In genomic region chrX:162759251-162760114, GRCm38 (mm10) we compare ENCODE assay signal across 8 mouse cellular contexts. TPM values are rescaled to one million over a fixed set of nuclear protein-coding genes. Genes with fewer than 3 reads are reported as not detected.
A peak's percentile ranks its signal among the peaks of the same experiment; 100 is the strongest.
DNase-seq lines count a peak whose midpoint lies in the region; ATAC-seq and TF ChIP-seq lines count a peak whose summit lies in the region.

No protein-coding gene starts in this region.

- peaks cover 4% of the 10 kb centered on the region; the same call in 1 of the 2 replicates for H3K36me3 ChIP-seq in intestine, embryonic 14.5 days (ENCODE audit: control insufficient read depth, insufficient read depth, low read length)
- H3K36me3 ChIP-seq in limb, embryonic 10.5 days: peaks cover 16% of the 10 kb centered on the region
- 0 out of 2 replicates have a peak, but pooled peaks cover 3% of the 10 kb centered on the region for H3K36me3 ChIP-seq in midbrain, embryonic 12.5 days
- H3K36me3 ChIP-seq in testis, adult 2 months (ENCODE audit: control insufficient read depth, insufficient read depth, low read length): no peaks in the 10 kb centered on the region

- H3K27me3 ChIP-seq in intestine, embryonic 14.5 days (replicated peaks; ENCODE audit: control insufficient read depth, insufficient read depth, low read length): no peaks in the 10 kb centered on the region
- peaks cover 43% of the 10 kb centered on the region for H3K27me3 ChIP-seq in limb, embryonic 10.5 days (ENCODE audit: low read depth, poor library complexity, severe bottlenecking)
- peaks cover 3% of the 10 kb centered on the region; the same call in 1 of the 2 replicates for H3K27me3 ChIP-seq in midbrain, embryonic 12.5 days
- no peaks in the 10 kb centered on the region for H3K27me3 ChIP-seq in testis, adult 2 months (ENCODE audit: control insufficient read depth, insufficient read depth, low read length)

- no peak; the same call in 1 of the 2 replicates for ATAC-seq in intestine, embryonic 14.5 days (replicated peaks; ENCODE audit: low FRiP score, low TSS enrichment, low read depth)
- no peak for ATAC-seq in midbrain, embryonic 12.5 days (ENCODE audit: low FRiP score, low read depth)

- H3K9ac ChIP-seq in intestine, embryonic 14.5 days (ENCODE audit: low read length): peak overlapping the region; percentile 35; the same call in 1 of the 2 replicates
- H3K9ac ChIP-seq in midbrain, embryonic 12.5 days (replicated peaks): peak overlapping the region; percentile 50

- no peak for TF ChIP-seq CTCF in bone marrow macrophage, adult 2 months (IDR thresholded peaks at IDR 0.05; ENCODE audit: low read depth, low read length)
- TF ChIP-seq CTCF in testis, adult 2 months (IDR thresholded peaks at IDR 0.05; ENCODE audit: control insufficient read depth, insufficient read depth, insufficient replicate concordance, low read depth, low read length): no peak

- WGBS in intestine, embryonic 14.5 days: 18% methylated on average over 25 of the region's 32 CpGs
- WGBS in limb, embryonic 10.5 days: 15% methylated on average over 32 of the region's 32 CpGs
- WGBS in midbrain, embryonic 12.5 days: 27% methylated on average over 24 of the region's 32 CpGs

- peak; percentile 23 for DNase-seq in adrenal gland, postnatal 14 days
- DNase-seq in adrenal gland, adult (ENCODE audit: inconsistent age in 2 of 2, low spot score in 1 of 2): no peak
- DNase-seq in forelimb bud, embryonic 11.5 days (ENCODE audit: low read depth, low spot score): peak; percentile 46
- peak; percentile 71 for DNase-seq in intestine, embryonic 14.5 days (ENCODE audit: low spot score)
- DNase-seq in limb, embryonic 10.5 days (ENCODE audit: low spot score): peak; percentile 51

- no peaks in the 10 kb centered on the region for H3K9me3 ChIP-seq in intestine, embryonic 14.5 days (ENCODE audit: control insufficient read depth, low read length)
- no peaks in the 10 kb centered on the region for H3K9me3 ChIP-seq in limb, embryonic 10.5 days (replicated peaks)
- H3K9me3 ChIP-seq in midbrain, embryonic 12.5 days: no peaks in the 10 kb centered on the region

- H3K27ac ChIP-seq in bone marrow macrophage, adult 2 months (ENCODE audit: insufficient read depth, low read depth, low read length): peak overlapping the region; percentile 91
- peak overlapping the region; percentile 97 for H3K27ac ChIP-seq in intestine, embryonic 14.5 days (ENCODE audit: low read depth)
- H3K27ac ChIP-seq in limb, embryonic 10.5 days: peak overlapping the region; percentile 92
- peak overlapping the region; percentile 90 for H3K27ac ChIP-seq in midbrain, embryonic 12.5 days (replicated peaks)
- peak overlapping the region; percentile 79 for H3K27ac ChIP-seq in testis, adult 2 months (ENCODE audit: control insufficient read depth, insufficient read depth, low read depth, low read length)

- peak overlapping the region; percentile 49 for H3K4me3 ChIP-seq in bone marrow macrophage, adult 2 months (ENCODE audit: insufficient read depth, low read length)
- peak overlapping the region; percentile 15 for H3K4me3 ChIP-seq in intestine, embryonic 14.5 days (ENCODE audit: low read depth, low read length)
- H3K4me3 ChIP-seq in limb, embryonic 10.5 days: peak overlapping the region; percentile 75
- H3K4me3 ChIP-seq in midbrain, embryonic 12.5 days: peak overlapping the region; percentile 66
- H3K4me3 ChIP-seq in testis, adult 2 months (ENCODE audit: control insufficient read depth, low read depth, low read length): peak overlapping the region; percentile 68

- TF ChIP-seq POLR2A in bone marrow macrophage, adult 2 months (IDR thresholded peaks at IDR 0.05; ENCODE audit: borderline replicate concordance, low read depth, low read length): no peak
- no peak for TF ChIP-seq POLR2A in testis, adult 2 months (IDR thresholded peaks at IDR 0.05; ENCODE audit: control insufficient read depth, low read depth, low read length)

- H3K4me1 ChIP-seq in bone marrow macrophage, adult 2 months (ENCODE audit: control insufficient read depth, insufficient read depth, low read length): peaks cover 4% of the 10 kb centered on the region
- peaks cover 4% of the 10 kb centered on the region; the same call in 1 of the 2 replicates for H3K4me1 ChIP-seq in intestine, embryonic 14.5 days (replicated peaks; ENCODE audit: control insufficient read depth, insufficient read depth, low read length)
- no peaks in the 10 kb centered on the region; the same call in none of the 2 replicates for H3K4me1 ChIP-seq in limb, embryonic 10.5 days
- H3K4me1 ChIP-seq in midbrain, embryonic 12.5 days: peaks cover 9% of the 10 kb centered on the region; the same call in 1 of the 2 replicates
- peaks cover 8% of the 10 kb centered on the region for H3K4me1 ChIP-seq in testis, adult 2 months (ENCODE audit: control insufficient read depth, insufficient read depth, low read length)

- peak overlapping the region; percentile 44 for H3K4me2 ChIP-seq in intestine, embryonic 14.5 days (ENCODE audit: low read length)
- H3K4me2 ChIP-seq in midbrain, embryonic 12.5 days (replicated peaks): peak overlapping the region; percentile 47

RNA-seq across cellular contexts. Expression of gene Rbbp7, which starts 0.7 kb away (rescaled TPM):
- 168 and 178 TPM in 2 replicates for total RNA-seq in adrenal gland, postnatal 14 days (2021)
- 87.9 and 89.6 TPM in 2 replicates for polyA plus RNA-seq in bone marrow macrophage, adult 2 months (2012; ENCODE audit: insufficient read depth, insufficient read length, missing spikeins)
- 648 and 671 TPM in 2 replicates for polyA plus RNA-seq in intestine, embryonic 14.5 days (2014; fragmentation: Nextera tagmentation; extraction: Ambion mirVana)
- polyA plus RNA-seq in limb, embryonic 10.5 days (2016; fragmentation: Nextera tagmentation; extraction: Ambion mirVana): 417 and 443 TPM in 2 replicates
- polyA plus RNA-seq in midbrain, embryonic 12.5 days (2016; fragmentation: Nextera tagmentation; extraction: Ambion mirVana): 272 and 288 TPM in 2 replicates
- 39.4 and 51.9 TPM in 2 replicates for polyA plus RNA-seq in testis, adult 2 months (2012; rRNA removed)

Comparison
In these comparisons a context has a peak if more than half of its experiments do, and no peak if none do; other contexts are left out.
1. DNase-seq: peak in adrenal gland, postnatal 14 days (single experiment), forelimb bud, embryonic 11.5 days (single experiment), intestine, embryonic 14.5 days (single experiment) and limb, embryonic 10.5 days (single experiment); none in adrenal gland, adult (0 of 2).
2. H3K4me3 ChIP-seq: peak in every context shown above with its lines; median percentile 75 in limb, embryonic 10.5 days; 68 in testis, adult 2 months; 66 in midbrain, embryonic 12.5 days; 49 in bone marrow macrophage, adult 2 months; 15 in intestine, embryonic 14.5 days.
3. Peak in every context shown above with its lines, with median percentiles within 50 percentile points of each other: H3K27ac ChIP-seq.